ENCODE assay signal across 7 mouse cellular contexts in the genomic region with DNA sequence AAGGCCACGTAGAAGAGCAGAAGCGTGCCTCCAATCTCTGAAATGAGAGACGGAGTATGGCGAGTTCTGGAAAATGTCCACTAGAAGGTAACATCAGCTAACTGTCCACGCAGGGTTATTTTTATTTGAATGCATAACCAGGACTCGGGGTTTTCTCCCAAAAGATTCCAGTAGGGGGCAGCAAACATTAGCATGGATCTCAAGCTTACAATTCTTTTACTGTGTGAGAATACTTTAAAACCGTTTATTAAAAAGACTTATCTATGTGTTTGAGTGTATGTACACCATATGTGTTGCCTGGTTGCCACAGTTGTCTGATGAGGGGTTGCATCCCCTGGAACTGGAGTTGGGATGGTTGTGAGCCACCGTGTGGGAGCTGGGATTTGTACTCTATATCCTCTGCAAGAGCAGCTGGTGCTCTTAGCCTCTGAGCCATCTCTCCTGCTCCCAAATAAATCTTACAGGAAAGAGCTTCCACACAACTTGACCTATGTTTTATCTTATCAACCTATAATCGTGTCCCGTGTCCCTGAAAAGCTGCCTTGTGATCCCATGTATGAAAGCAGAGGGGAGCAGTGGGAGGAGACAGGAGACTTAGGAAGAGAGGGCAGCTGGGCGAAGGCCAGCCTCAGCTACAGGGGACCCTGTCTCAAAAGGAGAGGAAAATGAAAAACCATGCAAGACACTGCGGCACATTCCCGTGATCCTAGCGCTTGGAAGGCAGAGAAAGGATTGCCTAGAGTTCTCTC. TPM values are rescaled to one million over a fixed set of nuclear protein-coding genes. Genes with fewer than 3 reads are reported as not detected.
DNase-seq lines count a peak whose midpoint lies in the region; ATAC-seq lines count a peak whose summit lies in the region.

No protein-coding gene starts in this region.

- no peaks in the 10 kb centered on the region for H3K36me3 ChIP-seq in heart, embryonic 10.5 days
- no peaks in the 10 kb centered on the region for H3K36me3 ChIP-seq in lung, embryonic 16.5 days (ENCODE audit: control insufficient read depth, insufficient read depth, low read length)

- WGBS in heart, embryonic 10.5 days = 33% methylated on average over 14 of the region's 14 CpGs
- 31% methylated on average over 14 of the region's 14 CpGs for WGBS in lung, embryonic 16.5 days

- peak overlapping the region; percentile 80 for H3K27ac ChIP-seq in heart, embryonic 10.5 days
- H3K27ac ChIP-seq in lung, embryonic 16.5 days (ENCODE audit: low read length) = peak overlapping the region; percentile 12; the same call in 1 of the 2 replicates

- H3K9me3 ChIP-seq in heart, embryonic 10.5 days = no peaks in the 10 kb centered on the region
- no peaks in the 10 kb centered on the region; the same call in 1 of the 2 replicates for H3K9me3 ChIP-seq in lung, embryonic 16.5 days (ENCODE audit: control insufficient read depth, low read length)

- H3K4me3 ChIP-seq in heart, embryonic 10.5 days = peak overlapping the region; percentile 48
- no peak overlapping the region for H3K4me3 ChIP-seq in lung, embryonic 16.5 days (ENCODE audit: low read length)

- ATAC-seq in lung, embryonic 16.5 days (ENCODE audit: low read depth) = peak; percentile 13; the same call in 1 of the 2 replicates

- H3K9ac ChIP-seq in lung, embryonic 16.5 days (ENCODE audit: low read length) = peak overlapping the region; percentile 33; the same call in 1 of the 2 replicates

- peak; percentile 83 for DNase-seq in 3T3-L1 (ENCODE audit: low read depth, low spot score)
- DNase-seq in B cell, adult 2 months = peak; percentile 72 to 73
- peak; percentile 49 for DNase-seq in cerebellum, adult 9-11 months
- DNase-seq in heart, embryonic 10.5 days (ENCODE audit: low spot score) = no peak
- peak; percentile 81 for DNase-seq in kidney, adult 9 months
- peak; percentile 41 for DNase-seq in spleen, adult 12 weeks (ENCODE audit: low spot score)

- peak overlapping the region; percentile 60 for H3K4me2 ChIP-seq in lung, embryonic 16.5 days (ENCODE audit: low read depth, low read length)

- peaks cover 7% of the 10 kb centered on the region; the same call in 1 of the 2 replicates for H3K27me3 ChIP-seq in heart, embryonic 10.5 days (ENCODE audit: insufficient read depth, poor library complexity, severe bottlenecking)
- H3K27me3 ChIP-seq in lung, embryonic 16.5 days (ENCODE audit: control insufficient read depth, insufficient read depth, low read depth, low read length) = no peaks in the 10 kb centered on the region

- H3K4me1 ChIP-seq in heart, embryonic 10.5 days = peaks cover 48% of the 10 kb centered on the region
- peaks cover 21% of the 10 kb centered on the region for H3K4me1 ChIP-seq in lung, embryonic 16.5 days (replicated peaks; ENCODE audit: control insufficient read depth, insufficient read depth, low read length)

RNA-seq across cellular contexts. Expression of a gene that starts 29.0 kb away (rescaled TPM):
- 172 and 183 TPM in 2 replicates for polyA plus RNA-seq in heart, embryonic 10.5 days (2016; fragmentation: Nextera tagmentation; extraction: Ambion mirVana)
- polyA plus RNA-seq in lung, embryonic 16.5 days (2015; fragmentation: Nextera tagmentation; extraction: Ambion mirVana) = 226 and 230 TPM in 2 replicates

RNA-seq across cellular contexts. Expression of a gene that starts 47.2 kb away (rescaled TPM):
- polyA plus RNA-seq in heart, embryonic 10.5 days (2016; fragmentation: Nextera tagmentation; extraction: Ambion mirVana) = 1,319 and 1,394 TPM in 2 replicates
- 870 and 906 TPM in 2 replicates for polyA plus RNA-seq in lung, embryonic 16.5 days (2015; fragmentation: Nextera tagmentation; extraction: Ambion mirVana)

RNA-seq across cellular contexts. Expression of a gene that starts 47.4 kb away (rescaled TPM):
- polyA plus RNA-seq in heart, embryonic 10.5 days (2016; fragmentation: Nextera tagmentation; extraction: Ambion mirVana) = not detected in 2 replicates
- not detected in 2 replicates for polyA plus RNA-seq in lung, embryonic 16.5 days (2015; fragmentation: Nextera tagmentation; extraction: Ambion mirVana)

RNA-seq across cellular contexts. Expression of a gene that starts 54.3 kb away (rescaled TPM):
- polyA plus RNA-seq in heart, embryonic 10.5 days (2016; fragmentation: Nextera tagmentation; extraction: Ambion mirVana) = 0.36 and 1.1 TPM in 2 replicates
- 3.9 and 4.5 TPM in 2 replicates for polyA plus RNA-seq in lung, embryonic 16.5 days (2015; fragmentation: Nextera tagmentation; extraction: Ambion mirVana)
